8 mouse cellular contexts compared by ENCODE assay signal in genomic region chr17:25727265-25728008, GRCm38 (mm10). TPM values are rescaled to one million over a fixed set of nuclear protein-coding genes. Genes with fewer than 3 reads are reported as not detected.
DNase-seq lines count a peak whose midpoint lies in the region; ATAC-seq and TF ChIP-seq lines count a peak whose summit lies in the region.

Gene Chtf18, minus strand, starts transcription at chr17:25727419.
Gene Rpusd1, plus strand, starts transcription at chr17:25727670.

- TF ChIP-seq CTCF in cortical plate, adult 2 months (IDR thresholded peaks at IDR 0.05; ENCODE audit: extremely low read depth, insufficient read depth, low read length) = no peak

- DNase-seq in gastrocnemius, adult 8-10 months (ENCODE audit: low spot score in 2 of 2) = peak; percentile 100
- DNase-seq in hindlimb bud, embryonic 11.5 days (ENCODE audit: extremely low spot score, low read depth, low spot score) = peak; percentile 96
- DNase-seq in left cerebral cortex, adult 8-10 months (ENCODE audit: low spot score in 2 of 2) = peak; percentile 90 to 100
- peak; percentile 100 for DNase-seq in right cerebral cortex, postnatal 10 days (ENCODE audit: low spot score in 2 of 2)
- peak; percentile 97 for DNase-seq in urinary bladder, postnatal 25 days (ENCODE audit: low spot score)

- H3K27me3 ChIP-seq in megakaryocyte, embryonic 14.5 days (replicated peaks) = no peaks in the 10 kb centered on the region

- peak within 1 kb of the TSS; percentile 58 for H3K4me3 ChIP-seq in cortical plate, adult 2 months (ENCODE audit: insufficient read depth, low read length)
- peak within 1 kb of the TSS; percentile 95 for H3K4me3 ChIP-seq in megakaryocyte, embryonic 14.5 days (replicated peaks)

- no peaks in the 10 kb centered on the region for H3K9me3 ChIP-seq in megakaryocyte, embryonic 14.5 days

- peak; percentile 96 for TF ChIP-seq POLR2A in cortical plate, adult 2 months (IDR thresholded peaks at IDR 0.05; ENCODE audit: extremely low read depth, insufficient read depth, low read length)

- peaks cover 2% of the 10 kb centered on the region; the same call in 1 of the 2 replicates for H3K4me1 ChIP-seq in cortical plate, adult 2 months (ENCODE audit: control insufficient read depth, insufficient read depth, low read length)
- peaks cover 35% of the 10 kb centered on the region for H3K4me1 ChIP-seq in megakaryocyte, embryonic 14.5 days

- peaks cover 55% of the 10 kb centered on the region for H3K36me3 ChIP-seq in megakaryocyte, embryonic 14.5 days (replicated peaks; ENCODE audit: low read length)

- no peak within 1 kb of the TSS for H3K27ac ChIP-seq in cortical plate, adult 2 months (ENCODE audit: insufficient read depth, low read length)

- peak; percentile 98 for ATAC-seq in activated CD4-positive, CD25-positive, alpha-beta regulatory T cell, adult 4 months

RNA-seq across cellular contexts. Expression of gene Chtf18, which starts in this region (rescaled TPM):
- 1 to 10 TPM; 4.0 to 6.7 TPM for polyA plus RNA-seq in activated CD4-positive, CD25-positive, alpha-beta regulatory T cell, adult 4 months (2017; shearing (Covaris generic))
- polyA plus RNA-seq in cortical plate, adult 2 months (2012; rRNA removed) = 2.3 and 2.4 TPM in 2 replicates
- 1 to 10 TPM in 1 of 4 experiments, under 1 TPM in 3; 0.87 to 1.4 (median 0.94) TPM for total RNA-seq in gastrocnemius, adult 8-10 months (2022)
- total RNA-seq in left cerebral cortex, adult 8-10 months (2022) = 1 to 10 TPM; 1.8 to 3.1 (median 2.1) TPM
- 4.6 and 30.7 TPM in 2 replicates for polyA plus RNA-seq in megakaryocyte, embryonic 14.5 days (2012; ENCODE audit: insufficient read depth, low replicate concordance)

RNA-seq across cellular contexts. Expression of gene Rpusd1, which starts in this region (rescaled TPM):
- polyA plus RNA-seq in activated CD4-positive, CD25-positive, alpha-beta regulatory T cell, adult 4 months (2017; shearing (Covaris generic)) = 10 to 100 TPM in 1 of 2 experiments, 1 to 10 TPM in 1; 9.3 to 10.3 TPM
- polyA plus RNA-seq in cortical plate, adult 2 months (2012; rRNA removed) = 129 and 142 TPM in 2 replicates
- 1 to 10 TPM; 2.4 to 3.5 (median 3.1) TPM for total RNA-seq in gastrocnemius, adult 8-10 months (2022)
- 10 to 100 TPM; 55.9 to 61.2 (median 58.2) TPM for total RNA-seq in left cerebral cortex, adult 8-10 months (2022)
- 27.9 and 63.5 TPM in 2 replicates for polyA plus RNA-seq in megakaryocyte, embryonic 14.5 days (2012; ENCODE audit: insufficient read depth, low replicate concordance)

Comparison
In these comparisons a context has a peak if more than half of its experiments do, and no peak if none do; other contexts are left out.
1. RNA of gene Rpusd1 (total RNA-seq): 55.9 to 61.2 TPM in left cerebral cortex, adult 8-10 months; 2.4 to 3.5 TPM in gastrocnemius, adult 8-10 months; every median in the first group is over 10 times any median in the second.
2. Peak in every context shown above with its lines, with median percentiles within 50 percentile points of each other: DNase-seq.